Mouse (Mus musculus): ENCODE measurements around the gene Nav2. TPM values are rescaled to one million over a fixed set of nuclear protein-coding genes. Genes with fewer than 3 reads are reported as not detected.
A peak's percentile ranks its signal among the peaks of the same experiment; 100 is the strongest.

Gene Nav2
- polyA plus RNA-seq, 1 experiment from 2014 or later = 10.1 TPM

DNA sequence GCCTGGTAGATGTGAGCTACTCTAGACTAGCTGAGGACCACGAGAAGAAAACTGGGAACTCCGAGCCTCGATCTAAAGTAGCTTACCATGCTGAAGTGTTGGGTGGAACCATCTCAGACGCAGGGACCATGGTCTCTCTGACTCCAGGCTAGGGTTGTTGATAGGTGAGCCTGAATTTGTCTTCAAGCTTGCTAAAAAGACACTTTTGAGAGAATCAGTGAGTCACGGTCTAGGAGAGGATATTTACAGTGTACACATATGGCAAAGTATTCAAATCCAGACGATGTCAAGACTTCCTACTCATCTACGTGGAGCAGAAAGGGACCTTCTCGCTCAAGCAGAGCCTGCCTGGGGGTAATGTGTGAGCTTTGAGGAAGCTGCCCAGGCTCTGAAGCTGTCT is 89.6 kb downstream of the Nav2 start:
- TF ChIP-seq CTCF (IDR thresholded peaks at IDR 0.05; ENCODE audit: low read depth) = no peak
- no peak overlapping the region for H3K4me2 ChIP-seq (ENCODE audit: low read length)
- no peak overlapping the region for H3K27ac ChIP-seq
- 88% methylated on average over 8 of the region's 8 CpGs for WGBS
- H3K36me3 ChIP-seq (ENCODE audit: insufficient read depth, low read length) = no peaks in the 10 kb centered on the region
- H3K4me3 ChIP-seq (replicated peaks; ENCODE audit: low read depth, low read length) = no peak overlapping the region
- H3K27me3 ChIP-seq (ENCODE audit: insufficient read depth, low read length) = 0 out of 2 replicates have a peak, but pooled peaks cover 3% of the 10 kb centered on the region
- DNase-seq (ENCODE audit: low spot score) (no peak), ATAC-seq (replicated peaks; ENCODE audit: low FRiP score, low read depth) (no peak)
- H3K9ac ChIP-seq (ENCODE audit: low read depth, low read length) = no peak overlapping the region
- no peaks in the 10 kb centered on the region for H3K9me3 ChIP-seq (replicated peaks; ENCODE audit: low read length)
- H3K4me1 ChIP-seq (replicated peaks; ENCODE audit: insufficient read depth, low read length) = no peaks in the 10 kb centered on the region

DNA sequence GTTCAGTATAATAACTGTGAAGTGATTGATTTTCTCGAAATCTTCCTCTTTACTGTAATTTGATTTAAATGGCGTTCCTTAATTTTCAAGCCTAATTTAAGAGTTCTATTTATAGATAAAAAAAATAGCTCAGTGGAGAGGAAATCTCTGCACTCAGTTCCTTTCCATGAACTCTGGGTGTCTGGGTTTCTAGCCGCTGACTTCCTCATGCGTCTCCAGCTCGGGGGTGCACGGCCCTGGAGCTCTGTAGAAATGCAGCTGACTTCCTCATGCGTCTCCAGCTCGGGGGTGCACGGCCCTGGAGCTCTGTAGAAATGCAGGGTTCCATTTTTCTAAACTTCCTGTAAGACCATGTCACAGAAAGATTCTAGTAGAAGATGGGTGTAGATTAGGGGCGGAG is 90.1 kb downstream of the Nav2 start:
- no peaks in the 10 kb centered on the region for H3K4me1 ChIP-seq (replicated peaks; ENCODE audit: insufficient read depth, low read length)
- no peak overlapping the region for H3K27ac ChIP-seq
- H3K9me3 ChIP-seq (replicated peaks; ENCODE audit: low read length) = no peaks in the 10 kb centered on the region
- no peak overlapping the region for H3K4me2 ChIP-seq (ENCODE audit: low read length)
- peak; percentile 27 for DNase-seq (ENCODE audit: low spot score)
- H3K4me3 ChIP-seq (replicated peaks; ENCODE audit: low read depth, low read length) = no peak overlapping the region
- 0 out of 2 replicates have a peak, but pooled peaks cover 3% of the 10 kb centered on the region for H3K27me3 ChIP-seq (ENCODE audit: insufficient read depth, low read length)
- H3K9ac ChIP-seq (ENCODE audit: low read depth, low read length) = no peak overlapping the region
- 35% methylated on average over 10 of the region's 10 CpGs for WGBS
- no peaks in the 10 kb centered on the region for H3K36me3 ChIP-seq (ENCODE audit: insufficient read depth, low read length)
- no peak for TF ChIP-seq CTCF (IDR thresholded peaks at IDR 0.05; ENCODE audit: low read depth)
- no peak for ATAC-seq (replicated peaks; ENCODE audit: low FRiP score, low read depth)

DNA sequence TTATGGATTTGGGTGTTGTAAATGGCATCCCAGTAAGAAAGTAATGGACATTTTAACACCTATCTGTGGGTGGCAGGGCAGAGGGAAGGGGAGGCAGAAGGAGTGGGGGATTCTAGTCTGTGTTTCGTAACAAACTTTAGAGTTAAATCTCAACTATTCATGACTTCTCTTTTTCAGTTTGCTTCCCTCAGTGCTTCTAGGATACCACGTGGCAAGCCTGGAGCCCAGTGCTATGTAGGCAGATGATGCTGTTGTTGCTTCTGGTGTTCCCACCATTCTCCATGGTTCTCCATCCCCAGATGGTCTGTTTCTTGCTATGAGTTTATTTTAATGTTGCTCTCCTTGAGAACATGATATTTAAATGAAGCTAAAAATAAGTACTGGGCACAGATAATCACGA is 92.3 kb downstream of the Nav2 start:
- H3K36me3 ChIP-seq (ENCODE audit: insufficient read depth, low read length) = no peaks in the 10 kb centered on the region

DNA sequence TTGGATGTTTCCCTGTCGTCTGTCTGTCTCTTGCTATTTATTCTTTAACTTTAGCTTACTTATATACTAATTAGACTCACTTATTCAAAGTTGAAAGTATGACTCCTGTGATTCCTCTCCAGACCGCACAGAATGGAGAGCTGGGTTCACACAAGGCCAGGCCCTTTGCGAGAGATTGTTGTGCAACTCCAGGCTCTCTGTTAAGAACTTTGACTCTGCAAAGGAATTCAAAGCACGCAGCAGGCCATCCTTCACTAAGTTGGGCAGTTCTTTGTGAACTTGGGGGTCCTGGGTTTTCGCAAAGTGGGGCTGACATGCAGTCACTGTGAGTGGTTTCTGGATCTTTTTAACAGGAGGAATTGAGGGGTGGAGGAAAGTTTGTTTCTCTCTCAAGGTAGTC is 95.9 kb downstream of the Nav2 start:
- H3K4me2 ChIP-seq (ENCODE audit: low read length) = no peak overlapping the region
- H3K4me3 ChIP-seq (replicated peaks; ENCODE audit: low read depth, low read length) = no peak overlapping the region
- H3K9me3 ChIP-seq (replicated peaks; ENCODE audit: low read length) = no peaks in the 10 kb centered on the region
- H3K9ac ChIP-seq (ENCODE audit: low read depth, low read length) = no peak overlapping the region
- no peak for TF ChIP-seq CTCF (IDR thresholded peaks at IDR 0.05; ENCODE audit: low read depth)
- DNase-seq (ENCODE audit: low spot score) (peak; percentile 38), ATAC-seq (replicated peaks; ENCODE audit: low FRiP score, low read depth) (peak; percentile 85)
- no peaks in the 10 kb centered on the region for H3K4me1 ChIP-seq (replicated peaks; ENCODE audit: insufficient read depth, low read length)
- no peaks in the 10 kb centered on the region for H3K36me3 ChIP-seq (ENCODE audit: insufficient read depth, low read length)
- no peak overlapping the region for H3K27ac ChIP-seq
- H3K27me3 ChIP-seq (ENCODE audit: insufficient read depth, low read length) = no peaks in the 10 kb centered on the region
- WGBS = 73% methylated on average over 5 of the region's 5 CpGs

More for the DNA sequence above, 92.3 kb downstream of the Nav2 start:
- no peak overlapping the region for H3K4me3 ChIP-seq (replicated peaks; ENCODE audit: low read depth, low read length)
- H3K9ac ChIP-seq (ENCODE audit: low read depth, low read length) = no peak overlapping the region
- DNase-seq (ENCODE audit: low spot score) (no peak), ATAC-seq (replicated peaks; ENCODE audit: low FRiP score, low read depth) (no peak)
- TF ChIP-seq CTCF (IDR thresholded peaks at IDR 0.05; ENCODE audit: low read depth) = no peak
- H3K27me3 ChIP-seq (ENCODE audit: insufficient read depth, low read length) = 0 out of 2 replicates have a peak, but pooled peaks cover 3% of the 10 kb centered on the region
- WGBS = 78% methylated on average over 3 of the region's 3 CpGs
- no peaks in the 10 kb centered on the region for H3K4me1 ChIP-seq (replicated peaks; ENCODE audit: insufficient read depth, low read length)
- H3K4me2 ChIP-seq (ENCODE audit: low read length) = no peak overlapping the region
- H3K9me3 ChIP-seq (replicated peaks; ENCODE audit: low read length) = no peaks in the 10 kb centered on the region
- H3K27ac ChIP-seq = no peak overlapping the region

DNA sequence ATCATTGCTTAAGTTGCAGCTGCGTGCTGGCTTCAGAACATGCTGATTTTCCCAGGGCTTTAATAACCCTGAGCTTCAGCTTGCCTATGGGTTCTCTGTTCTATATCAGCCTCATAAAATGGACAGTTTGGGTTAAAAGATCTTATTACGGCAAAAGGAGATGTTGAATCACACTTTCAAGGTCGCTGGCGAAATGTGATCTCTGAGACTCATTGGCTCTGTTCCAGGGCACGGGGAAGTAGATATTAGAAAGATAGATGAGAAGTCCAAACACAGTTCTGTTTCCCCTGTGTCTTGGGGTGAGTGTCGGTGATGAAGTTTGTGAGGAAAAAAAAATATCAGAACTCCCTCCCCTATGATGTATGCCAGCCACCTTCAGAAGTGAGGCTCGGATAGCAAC is 98.4 kb downstream of the Nav2 start:
- 12% methylated on average over 7 of the region's 7 CpGs for WGBS
- DNase-seq (ENCODE audit: low spot score) (peak; percentile 34), ATAC-seq (replicated peaks; ENCODE audit: low FRiP score, low read depth) (no peak)
- Histone ChIP-seq H3K27me3 (ENCODE audit: insufficient read depth, low read length) (no peaks in the 10 kb centered on the region), H3K9ac (ENCODE audit: low read depth, low read length) (no peak overlapping the region), H3K36me3 (ENCODE audit: insufficient read depth, low read length) (no peaks in the 10 kb centered on the region), H3K27ac (no peak overlapping the region), H3K9me3 (replicated peaks; ENCODE audit: low read length) (no peaks in the 10 kb centered on the region), H3K4me1 (replicated peaks; ENCODE audit: insufficient read depth, low read length) (no peaks in the 10 kb centered on the region), H3K4me3 (replicated peaks; ENCODE audit: low read depth, low read length) (no peak overlapping the region), H3K4me2 (ENCODE audit: low read length) (no peak overlapping the region)
- TF ChIP-seq CTCF (IDR thresholded peaks at IDR 0.05; ENCODE audit: low read depth) = no peak

DNA sequence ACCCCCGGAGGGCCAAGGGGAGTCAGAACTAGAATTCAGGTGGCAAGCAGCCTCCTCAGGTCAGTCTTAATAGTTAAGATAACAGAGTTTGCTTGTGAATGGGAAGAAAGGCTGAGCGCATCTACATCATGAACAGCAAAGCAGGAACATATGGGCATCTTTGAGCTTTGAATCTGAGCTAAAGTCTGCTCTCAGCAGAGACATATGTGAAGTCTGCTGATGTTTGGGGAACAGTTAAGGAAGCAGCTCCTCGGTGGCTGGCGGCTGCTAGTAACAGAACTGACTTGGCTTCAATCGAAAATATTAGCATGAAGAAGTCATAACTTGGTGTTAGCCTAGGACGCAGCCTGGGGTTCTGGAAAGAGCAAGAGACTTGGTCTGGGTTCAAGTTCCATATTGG is 102.2 kb downstream of the Nav2 start:
- no peak overlapping the region for H3K4me3 ChIP-seq (replicated peaks; ENCODE audit: low read depth, low read length)
- WGBS = 98% methylated on average over 6 of the region's 6 CpGs
- H3K27ac ChIP-seq = no peak overlapping the region
- H3K9ac ChIP-seq (ENCODE audit: low read depth, low read length) = no peak overlapping the region
- H3K4me1 ChIP-seq (replicated peaks; ENCODE audit: insufficient read depth, low read length) = 0 out of 2 replicates have a peak, but pooled peaks cover 7% of the 10 kb centered on the region
- H3K27me3 ChIP-seq (ENCODE audit: insufficient read depth, low read length) = no peaks in the 10 kb centered on the region
- H3K4me2 ChIP-seq (ENCODE audit: low read length) = no peak overlapping the region
- H3K9me3 ChIP-seq (replicated peaks; ENCODE audit: low read length) = no peaks in the 10 kb centered on the region
- ATAC-seq (replicated peaks; ENCODE audit: low FRiP score, low read depth) = no peak
- no peak for TF ChIP-seq CTCF (IDR thresholded peaks at IDR 0.05; ENCODE audit: low read depth)
- no peaks in the 10 kb centered on the region for H3K36me3 ChIP-seq (ENCODE audit: insufficient read depth, low read length)
- no peak for DNase-seq (ENCODE audit: low spot score)

DNA sequence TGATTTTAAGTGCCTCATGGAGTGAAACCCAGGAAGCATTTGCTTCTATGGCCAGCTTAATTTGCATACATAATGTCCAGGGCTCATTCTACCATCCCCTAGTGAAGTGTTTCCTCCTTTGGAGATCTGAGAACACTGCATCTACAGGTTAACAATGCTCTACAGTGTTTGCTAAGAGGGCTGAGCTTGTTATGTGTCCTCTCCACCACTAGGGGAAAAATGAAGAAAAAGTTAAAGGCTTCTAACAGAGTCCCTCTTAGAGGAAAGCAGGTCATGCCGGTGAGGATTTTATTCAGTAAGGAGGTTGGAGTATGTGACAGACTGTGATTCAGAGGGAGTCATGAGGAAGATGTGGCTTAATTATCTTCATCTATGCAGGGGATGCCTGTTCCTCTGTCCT is 103.5 kb downstream of the Nav2 start:
- no peak overlapping the region for H3K4me2 ChIP-seq (ENCODE audit: low read length)
- WGBS = 38% methylated on average over 1 of the region's 1 CpGs
- DNase-seq (ENCODE audit: low spot score) = peak; percentile 66
- no peaks in the 10 kb centered on the region for H3K27me3 ChIP-seq (ENCODE audit: insufficient read depth, low read length)
- peak; percentile 58; the same call in 1 of the 2 replicates for TF ChIP-seq CTCF (IDR thresholded peaks at IDR 0.05; ENCODE audit: low read depth)
- H3K4me3 ChIP-seq (replicated peaks; ENCODE audit: low read depth, low read length) = no peak overlapping the region
- H3K36me3 ChIP-seq (ENCODE audit: insufficient read depth, low read length) = no peaks in the 10 kb centered on the region
- H3K9me3 ChIP-seq (replicated peaks; ENCODE audit: low read length) = no peaks in the 10 kb centered on the region
- H3K9ac ChIP-seq (ENCODE audit: low read depth, low read length) = no peak overlapping the region
- no peak for ATAC-seq (replicated peaks; ENCODE audit: low FRiP score, low read depth)
- H3K4me1 ChIP-seq (replicated peaks; ENCODE audit: insufficient read depth, low read length) = 0 out of 2 replicates have a peak, but pooled peaks cover 7% of the 10 kb centered on the region
- no peak overlapping the region for H3K27ac ChIP-seq
